10 mouse cellular contexts compared by ENCODE assay signal in the genomic region with DNA sequence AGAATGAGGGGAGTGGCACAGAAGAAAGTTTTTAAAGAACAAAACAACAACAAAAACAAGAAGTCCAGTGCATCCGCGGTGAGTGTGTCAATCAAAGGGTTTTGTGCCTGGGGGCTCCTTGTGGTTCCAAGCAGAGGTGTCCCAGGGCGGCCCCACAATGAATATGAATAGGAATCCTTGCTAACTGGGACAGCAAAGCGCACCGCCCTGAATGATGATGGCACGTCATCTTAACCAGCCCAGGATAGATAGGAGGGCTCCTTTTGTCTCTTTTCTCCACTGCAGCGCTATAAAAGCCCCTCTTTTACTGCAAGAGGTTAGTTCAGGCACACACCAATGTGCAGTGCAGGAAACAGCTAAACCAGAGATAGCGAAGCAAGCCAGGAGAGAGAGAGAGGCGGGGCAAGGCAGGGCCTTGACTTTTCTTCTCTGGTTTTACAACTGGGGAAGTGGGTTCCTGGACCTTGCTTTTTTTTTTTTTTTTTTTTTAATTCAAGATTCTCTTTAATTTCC. TPM values are rescaled to one million over a fixed set of nuclear protein-coding genes. Genes with fewer than 3 reads are reported as not detected.
DNase-seq lines count a peak whose midpoint lies in the region; ATAC-seq lines count a peak whose summit lies in the region.
"Had no signal": no experiment of that assay in that cellular context is flagged by ENCODE, and none has a peak within 500 bp of the region (broad histone marks: within the 10 kb centered on the region; RNA-seq: fewer than 3 reads in every experiment).

A gene (plus strand): TSS at position 463 of the 513 bp plus-strand sequence.

- H3K9ac ChIP-seq in heart, embryonic 16.5 days (ENCODE audit: low read length) = no peak within 1 kb of the TSS
- no peak within 1 kb of the TSS for H3K9ac ChIP-seq in hindbrain, embryonic 15.5 days
- peak within 1 kb of the TSS; percentile 49 for H3K9ac ChIP-seq in neural tube, embryonic 12.5 days
- H3K9ac ChIP-seq: liver, embryonic 13.5 days had no signal

- peak within 1 kb of the TSS; percentile 41 for H3K4me2 ChIP-seq in heart, embryonic 16.5 days (ENCODE audit: low read depth, low read length)
- H3K4me2 ChIP-seq in hindbrain, embryonic 15.5 days = peak within 1 kb of the TSS; percentile 54
- H3K4me2 ChIP-seq in neural tube, embryonic 12.5 days (replicated peaks) = peak within 1 kb of the TSS; percentile 56
- H3K4me2 ChIP-seq: liver, embryonic 13.5 days had no signal

- no peak for ATAC-seq in heart, embryonic 16.5 days (replicated peaks; ENCODE audit: extremely low read depth, insufficient read depth, low FRiP score)
- peak; percentile 72 for ATAC-seq in activated CD4-positive, CD25-positive, alpha-beta regulatory T cell, adult 4 months
- peak; percentile 23; the same call in 1 of the 2 replicates for ATAC-seq in hindbrain, embryonic 15.5 days (ENCODE audit: low FRiP score, low read depth)
- peak; percentile 5; the same call in 1 of the 2 replicates for ATAC-seq in neural tube, embryonic 12.5 days (ENCODE audit: low FRiP score, low read depth)

- H3K27me3 ChIP-seq in heart, embryonic 16.5 days (ENCODE audit: control insufficient read depth, insufficient read depth, low read length) = peaks cover 89% of the 10 kb centered on the region
- peaks cover 92% of the 10 kb centered on the region for H3K27me3 ChIP-seq in hindbrain, embryonic 15.5 days
- peaks cover 95% of the 10 kb centered on the region for H3K27me3 ChIP-seq in neural tube, embryonic 12.5 days (replicated peaks)

- intact Hi-C loops in heart, postnatal 36 days (cut with DNase I) = no loop called here

- H3K4me1 ChIP-seq in heart, embryonic 16.5 days (ENCODE audit: control insufficient read depth, insufficient read depth, low read length) = no peaks in the 10 kb centered on the region
- peaks cover 12% of the 10 kb centered on the region for H3K4me1 ChIP-seq in hindbrain, embryonic 15.5 days (replicated peaks)
- H3K4me1 ChIP-seq in neural tube, embryonic 12.5 days = peaks cover 15% of the 10 kb centered on the region
- H3K4me1 ChIP-seq: liver, embryonic 13.5 days had no signal

- no peak within 1 kb of the TSS for H3K27ac ChIP-seq in heart, embryonic 16.5 days (ENCODE audit: low read length)
- 0 out of 2 replicates have a peak within 1 kb of the TSS, but pooled peaks have one; percentile 2 for H3K27ac ChIP-seq in hindbrain, embryonic 15.5 days (replicated peaks)
- H3K27ac ChIP-seq in neural tube, embryonic 12.5 days = no peak within 1 kb of the TSS
- H3K27ac ChIP-seq: liver, embryonic 13.5 days had no signal

- 2% methylated on average over 9 of the region's 9 CpGs for WGBS in heart, embryonic 16.5 days
- 1% methylated on average over 9 of the region's 9 CpGs for WGBS in hindbrain, embryonic 15.5 days
- under 1% methylated on average over 9 of the region's 9 CpGs for WGBS in neural tube, embryonic 12.5 days

- H3K9me3 ChIP-seq in heart, embryonic 16.5 days (replicated peaks; ENCODE audit: control insufficient read depth, low read length) = no peaks in the 10 kb centered on the region
- H3K9me3 ChIP-seq in hindbrain, embryonic 15.5 days = no peaks in the 10 kb centered on the region
- H3K9me3 ChIP-seq in neural tube, embryonic 12.5 days = no peaks in the 10 kb centered on the region
- H3K9me3 ChIP-seq: liver, embryonic 13.5 days had no signal

- no peaks in the 10 kb centered on the region for H3K36me3 ChIP-seq in heart, embryonic 16.5 days (ENCODE audit: control insufficient read depth, insufficient read depth)
- no peaks in the 10 kb centered on the region for H3K36me3 ChIP-seq in hindbrain, embryonic 15.5 days
- no peaks in the 10 kb centered on the region for H3K36me3 ChIP-seq in neural tube, embryonic 12.5 days
- H3K36me3 ChIP-seq: liver, embryonic 13.5 days had no signal

- no peak for DNase-seq in heart, postnatal 36 days
- no peak for DNase-seq in right cerebral cortex, adult 2 months (ENCODE audit: low spot score in 2 of 2)
- no peak for DNase-seq in layer of hippocampus, adult 11-12 months (ENCODE audit: low spot score)
- no peak for DNase-seq in layer of hippocampus, postnatal 36 days
- DNase-seq: liver, embryonic 13.5 days had no signal

- H3K4me3 ChIP-seq in heart, embryonic 16.5 days (ENCODE audit: low read length) = peak within 1 kb of the TSS; percentile 20
- peak within 1 kb of the TSS; percentile 27 for H3K4me3 ChIP-seq in hindbrain, embryonic 15.5 days
- H3K4me3 ChIP-seq in neural tube, embryonic 12.5 days = peak within 1 kb of the TSS; percentile 34
- H3K4me3 ChIP-seq: liver, embryonic 13.5 days had no signal

RNA-seq across cellular contexts. Expression of the gene that starts here (rescaled TPM):
- not detected in 2 replicates for polyA plus RNA-seq in heart, embryonic 16.5 days (2015; fragmentation: Nextera tagmentation; extraction: Ambion mirVana)
- not detected for total RNA-seq in heart, postnatal 36 days (2021)
- polyA plus RNA-seq in activated CD4-positive, CD25-positive, alpha-beta regulatory T cell, adult 4 months (2017; shearing (Covaris generic)) = not detected
- polyA plus RNA-seq in hindbrain, embryonic 15.5 days (2015; fragmentation: Nextera tagmentation; extraction: Ambion mirVana) = 11.3 and 11.6 TPM in 2 replicates
- 35.7 and 44.0 TPM in 2 replicates for polyA plus RNA-seq in neural tube, embryonic 12.5 days (2016; fragmentation: Nextera tagmentation; extraction: Ambion mirVana)
- total RNA-seq in layer of hippocampus, postnatal 36 days (2021) = not detected
- polyA plus RNA-seq: cortical plate, adult 2 months; liver, embryonic 13.5 days had no signal

Comparison
In these comparisons a context has a peak if more than half of its experiments do, and no peak if none do; other contexts are left out.
1. RNA of the gene that starts here (polyA plus RNA-seq): 35.7 to 44.0 TPM in neural tube, embryonic 12.5 days and 11.3 to 11.6 TPM in hindbrain, embryonic 15.5 days; not detected in heart, embryonic 16.5 days and not detected in activated CD4-positive, CD25-positive, alpha-beta regulatory T cell, adult 4 months; every median in the first group is over 10 times any median in the second.
2. Peak in ATAC-seq in activated CD4-positive, CD25-positive, alpha-beta regulatory T cell, adult 4 months; RNA of the gene not detected or under 1 TPM.
3. Peak in every context shown above with its lines, with median percentiles within 50 percentile points of each other: H3K4me2 ChIP-seq and H3K4me3 ChIP-seq.